Mouse (Mus musculus) hindbrain, embryonic 11.5 days (tissue): ENCODE measurements around the gene Oas1a. TPM values are rescaled to one million over a fixed set of nuclear protein-coding genes. Genes with fewer than 3 reads are reported as not detected.
"Not testable (repeated sequence)": the region's sequence is repeated elsewhere in the genome, so short reads cannot be mapped to it uniquely, and the experiment has no call there.

Experiments
- ATAC-seq: fragments of 200-750 bp; cut with Nextera tagmentation; 2 replicates; pipeline ENCODE4 v1.8.0; 2017; ENCODE audit warnings: mild to moderate bottlenecking, moderate TSS enrichment, moderate library complexity; ENCODE audit not compliant: low FRiP score
- DNase-seq: peaks from one replicate; pipeline ENCODE4 v3.0.0-alpha.2; 2015; ENCODE audit warnings: low spot score
- H3K27ac ChIP-seq: fragments of 300-500 bp; sonication (generic); 2 replicates; pipeline ENCODE4 v1.5.1; 2014; ENCODE audit warnings: mild to moderate bottlenecking, low read depth, low read length
- H3K27me3 ChIP-seq: fragments of 300-500 bp; sonication (generic); 2 replicates; pipeline ENCODE4 v1.6.1; 2014; ENCODE audit warnings: mild to moderate bottlenecking, low read length, moderate library complexity, mixed read lengths; ENCODE audit not compliant: control insufficient read depth, insufficient read depth
- H3K36me3 ChIP-seq: fragments of 300-500 bp; sonication (generic); 2 replicates; pipeline ENCODE4 v1.6.1; 2014; ENCODE audit warnings: mild to moderate bottlenecking, low read length, moderate library complexity, mixed read lengths; ENCODE audit not compliant: control insufficient read depth, insufficient read depth
- H3K4me1 ChIP-seq: fragments of 300-500 bp; sonication (generic); replicated peaks from 2 replicates; pipeline ENCODE4 v1.6.1; 2014; ENCODE audit warnings: low read length, mixed read lengths; ENCODE audit not compliant: control insufficient read depth, insufficient read depth
- H3K4me2 ChIP-seq: fragments of 300-500 bp; sonication (generic); replicated peaks from 2 replicates; pipeline ENCODE4 v1.6.1; 2014; ENCODE audit warnings: mild to moderate bottlenecking, low read depth, low read length
- H3K4me3 ChIP-seq: fragments of 300-500 bp; sonication (generic); 2 replicates; pipeline ENCODE4 v1.5.1; 2014; ENCODE audit warnings: low read depth, low read length
- H3K9ac ChIP-seq: fragments of 300-500 bp; sonication (generic); 2 replicates; pipeline ENCODE4 v1.6.1; 2014; ENCODE audit warnings: low read depth, low read length
- H3K9me3 ChIP-seq: fragments of 300-500 bp; sonication (generic); 2 replicates; pipeline ENCODE4 v1.6.1; 2016; ENCODE audit warnings: low read length; ENCODE audit not compliant: control insufficient read depth
- WGBS: fragments of 180-500 bp; shearing (Covaris S2); extraction: QIAGEN DNeasy Blood & Tissue Kit; methylation state at CpG from one replicate; pipeline ENCODE4 v1.1.7; 2014; 5-methylcytosine and 5-hydroxymethylcytosine counted together
- polyA plus RNA-seq: library from polyadenylated mRNA; unstranded; fragments of >200 nt; fragmentation: Nextera tagmentation; extraction: Ambion mirVana; gene quantifications from 2 replicates; pipeline ENCODE4 v1.2.1, GENCODE M21; 2014

Oas1a gene
- polyA plus RNA-seq, 1 experiment from 2014 or later, result 1.0 TPM

- not testable (repeated sequence) for H3K9ac ChIP-seq, H3K27me3 ChIP-seq, H3K4me2 ChIP-seq, H3K36me3 ChIP-seq, DNase-seq, H3K4me1 ChIP-seq, H3K9me3 ChIP-seq, ATAC-seq, H3K27ac ChIP-seq, H3K4me3 ChIP-seq
- WGBS, result 91% methylated on average over 4 of the region's 4 CpGs
These were observed 17.2 kb upstream of the Oas1a start for GRCm38 (mm10) chr5:120924520-120924919.

GRCm38 (mm10) chr5:120923969-120924368 lies 16.6 kb upstream of the Oas1a start:
- ATAC-seq, result no peak
- no peaks in the 10 kb centered on the region for H3K4me1 ChIP-seq
- H3K27ac ChIP-seq, result no peak overlapping the region
- 93% methylated on average over 4 of the region's 4 CpGs for WGBS
- no peak overlapping the region for H3K4me2 ChIP-seq
- no peak for DNase-seq
- H3K36me3 ChIP-seq, result no peaks in the 10 kb centered on the region
- H3K4me3 ChIP-seq, result no peak overlapping the region
- H3K27me3 ChIP-seq, result no peaks in the 10 kb centered on the region
- no peaks in the 10 kb centered on the region for H3K9me3 ChIP-seq
- H3K9ac ChIP-seq, result no peak overlapping the region

- Histone ChIP-seq H3K9ac (no peak overlapping the region), H3K9me3 (no peaks in the 10 kb centered on the region), H3K4me1 (no peaks in the 10 kb centered on the region), H3K27me3 (no peaks in the 10 kb centered on the region), H3K4me3 (no peak overlapping the region), H3K27ac (no peak overlapping the region), H3K4me2 (no peak overlapping the region), H3K36me3 (no peaks in the 10 kb centered on the region)
- WGBS, result 82% methylated on average over 3 of the region's 3 CpGs
- DNase-seq (no peak), ATAC-seq (no peak)
These were observed 13.0 kb upstream of the Oas1a start for GRCm38 (mm10) chr5:120920296-120920695.

GRCm38 (mm10) chr5:120919156-120919935 lies 12.0 kb upstream of the Oas1a start:
- ATAC-seq, result not testable (repeated sequence)

GRCm38 (mm10) chr5:120914204-120914603 lies 6.9 kb upstream of the Oas1a start, which contains the start of gene Oas1d:
Gene Oas1d (plus strand): TSS chr5:120914536.
- not testable (repeated sequence) for H3K9me3 ChIP-seq, ATAC-seq, H3K9ac ChIP-seq, H3K4me2 ChIP-seq, H3K27me3 ChIP-seq, H3K27ac ChIP-seq, DNase-seq, H3K4me3 ChIP-seq, H3K4me1 ChIP-seq, H3K36me3 ChIP-seq
- WGBS, result 48% methylated on average over 8 of the region's 8 CpGs

More at GRCm38 (mm10) chr5:120919156-120919935, 12.0 kb upstream of the Oas1a start:
- H3K4me2 ChIP-seq, H3K4me3 ChIP-seq, H3K4me1 ChIP-seq, H3K27ac ChIP-seq, DNase-seq, H3K9ac ChIP-seq, H3K27me3 ChIP-seq, H3K36me3 ChIP-seq, H3K9me3 ChIP-seq: not testable (repeated sequence)
- 63% methylated on average over 2 of the region's 2 CpGs for WGBS

- Histone ChIP-seq H3K4me1 (no peaks in the 10 kb centered on the region), H3K27me3 (no peaks in the 10 kb centered on the region), H3K4me3 (no peak overlapping the region), H3K4me2 (no peak overlapping the region), H3K36me3 (no peaks in the 10 kb centered on the region), H3K9me3 (no peaks in the 10 kb centered on the region), H3K27ac (no peak overlapping the region), H3K9ac (no peak overlapping the region)
- DNase-seq (no peak), ATAC-seq (no peak)
- 50% methylated on average over 7 of the region's 7 CpGs for WGBS
These were observed 1.0 kb upstream of the Oas1a start for GRCm38 (mm10) chr5:120908196-120908920.

GRCm38 (mm10) chr5:120902056-120902455 lies 5.3 kb downstream of the Oas1a start:
- H3K27ac ChIP-seq, result no peak overlapping the region
- 90% methylated on average over 5 of the region's 5 CpGs for WGBS
- H3K4me3 ChIP-seq, result no peak overlapping the region
- no peak overlapping the region for H3K4me2 ChIP-seq
- no peak for DNase-seq
- no peak for ATAC-seq
- H3K9me3 ChIP-seq, result no peaks in the 10 kb centered on the region
- no peak overlapping the region for H3K9ac ChIP-seq
- no peaks in the 10 kb centered on the region for H3K36me3 ChIP-seq
- H3K4me1 ChIP-seq, result no peaks in the 10 kb centered on the region
- no peaks in the 10 kb centered on the region for H3K27me3 ChIP-seq

GRCm38 (mm10) chr5:120900666-120901065 lies 6.7 kb downstream of the Oas1a start:
- H3K27ac ChIP-seq, result no peak overlapping the region
- no peak for ATAC-seq
- WGBS, result 71% methylated on average over 1 of the region's 1 CpGs
- H3K4me2 ChIP-seq, result no peak overlapping the region
- no peaks in the 10 kb centered on the region for H3K4me1 ChIP-seq
- no peaks in the 10 kb centered on the region for H3K36me3 ChIP-seq
- no peak overlapping the region for H3K9ac ChIP-seq
- no peak overlapping the region for H3K4me3 ChIP-seq
- no peaks in the 10 kb centered on the region for H3K27me3 ChIP-seq
- DNase-seq, result no peak
- no peaks in the 10 kb centered on the region for H3K9me3 ChIP-seq

GRCm38 (mm10) chr5:120898726-120899125 lies 8.6 kb downstream of the Oas1a start:
- Histone ChIP-seq H3K4me2 (no peak overlapping the region), H3K9ac (no peak overlapping the region), H3K4me1 (no peaks in the 10 kb centered on the region), H3K36me3 (no peaks in the 10 kb centered on the region), H3K9me3 (no peaks in the 10 kb centered on the region), H3K27ac (no peak overlapping the region), H3K27me3 (no peaks in the 10 kb centered on the region), H3K4me3 (no peak overlapping the region)
- DNase-seq (no peak), ATAC-seq (no peak)
